Mouse (Mus musculus): ENCODE results near the gene Slc36a2. TPM values are rescaled to one million over a fixed set of nuclear protein-coding genes. Genes with fewer than 3 reads are reported as not detected.

The Slc36a2 gene
- total and polyA plus RNA-seq, 3 experiments: not detected

- Histone ChIP-seq H3K9ac (ENCODE audit: control insufficient read depth, low read depth, low read length, poor library complexity, severe bottlenecking) (no peak overlapping the region), H3K27ac (ENCODE audit: control insufficient read depth, low read depth, low read length) (no peak overlapping the region), H3K27me3 (ENCODE audit: control insufficient read depth in 1 of 2, insufficient read depth in 2 of 2, low read length in 2 of 2) (no peaks in the 10 kb centered on the region), H3K4me3 (ENCODE audit: control insufficient read depth in 1 of 2, insufficient read depth in 1 of 2, low read depth in 2 of 2, low read length in 2 of 2) (no peak overlapping the region), H3K9me3 (replicated peaks; ENCODE audit: insufficient read depth, low read length) (no peaks in the 10 kb centered on the region), H3K36me3 (ENCODE audit: control insufficient read depth in 1 of 2, insufficient read depth in 2 of 2, low read length in 2 of 2) (no peaks in the 10 kb centered on the region), H3K79me2 (ENCODE audit: control insufficient read depth, insufficient read depth, low read length, poor library complexity) (no peaks in the 10 kb centered on the region), H3K4me1 (ENCODE audit: control insufficient read depth in 1 of 2, insufficient read depth in 2 of 2, low read length in 2 of 2) (no peaks in the 10 kb centered on the region)
- no peak for DNase-seq (ENCODE audit: low read depth, low spot score)
- no peak for TF ChIP-seq MYB (IDR thresholded peaks at IDR 0.05; ENCODE audit: low read depth, low read length)
- no peak for TF ChIP-seq E2F4 (IDR thresholded peaks at IDR 0.05; ENCODE audit: borderline replicate concordance, low read depth, low read length)
- no peak for TF ChIP-seq POLR2AphosphoS5 (IDR thresholded peaks at IDR 0.05; ENCODE audit: borderline replicate concordance, low read depth, low read length)
Observed at GRCm38 (mm10) chr11:55234288-55234687, 49.4 kb upstream of the Slc36a2 start.

- H3K9ac ChIP-seq (ENCODE audit: control insufficient read depth, low read depth, low read length, poor library complexity, severe bottlenecking): no peak overlapping the region
- DNase-seq (ENCODE audit: low read depth, low spot score): no peak
- H3K79me2 ChIP-seq (ENCODE audit: control insufficient read depth, insufficient read depth, low read length, poor library complexity): no peaks in the 10 kb centered on the region
- no peak overlapping the region for H3K27ac ChIP-seq (ENCODE audit: control insufficient read depth, low read depth, low read length)
- H3K4me3 ChIP-seq (ENCODE audit: control insufficient read depth in 1 of 2, insufficient read depth in 1 of 2, low read depth in 2 of 2, low read length in 2 of 2): no peak overlapping the region
- H3K4me1 ChIP-seq (ENCODE audit: control insufficient read depth in 1 of 2, insufficient read depth in 2 of 2, low read length in 2 of 2): no peaks in the 10 kb centered on the region
- no peak for TF ChIP-seq HCFC1 (IDR thresholded peaks at IDR 0.05; ENCODE audit: low read depth, low read length)
- no peak for TF ChIP-seq E2F4 (IDR thresholded peaks at IDR 0.05; ENCODE audit: borderline replicate concordance, low read depth, low read length)
- no peak for TF ChIP-seq SIN3A (IDR thresholded peaks at IDR 0.05; ENCODE audit: low read length)
- TF ChIP-seq MYB (IDR thresholded peaks at IDR 0.05; ENCODE audit: low read depth, low read length): no peak
- TF ChIP-seq BHLHE40 (IDR thresholded peaks at IDR 0.05; ENCODE audit: borderline replicate concordance, low read depth, low read length): no peak
- TF ChIP-seq RCOR1 (IDR thresholded peaks at IDR 0.05; ENCODE audit: low read depth, low read length): no peak
- TF ChIP-seq NELFE (IDR thresholded peaks at IDR 0.05; ENCODE audit: low read depth, low read length): no peak
- TF ChIP-seq JUND (IDR thresholded peaks at IDR 0.05; ENCODE audit: low read depth, low read length): no peak
- TF ChIP-seq SMC3 (IDR thresholded peaks at IDR 0.05; ENCODE audit: low read depth, low read length): no peak
- TF ChIP-seq POLR2A (IDR thresholded peaks at IDR 0.05; ENCODE audit: control insufficient read depth in 1 of 2, insufficient read depth in 1 of 2, low read depth in 1 of 2, low read length in 2 of 2, poor library complexity in 1 of 2): no peak
- TF ChIP-seq MAX (IDR thresholded peaks at IDR 0.05; ENCODE audit: low read length): no peak
- TF ChIP-seq MAZ (IDR thresholded peaks at IDR 0.05; ENCODE audit: low read depth, low read length): no peak
- TF ChIP-seq MYC (IDR thresholded peaks at IDR 0.05; ENCODE audit: low read depth, low read length): no peak
- no peak for TF ChIP-seq POLR2AphosphoS5 (IDR thresholded peaks at IDR 0.05; ENCODE audit: borderline replicate concordance, low read depth, low read length)
- no peak for TF ChIP-seq ZNF384 (IDR thresholded peaks at IDR 0.05; ENCODE audit: low read depth, low read length)
- TF ChIP-seq TAL1 (IDR thresholded peaks at IDR 0.05; ENCODE audit: low read length): no peak
- no peaks in the 10 kb centered on the region for H3K9me3 ChIP-seq (replicated peaks; ENCODE audit: insufficient read depth, low read length)
- no peaks in the 10 kb centered on the region for H3K36me3 ChIP-seq (ENCODE audit: control insufficient read depth in 1 of 2, insufficient read depth in 2 of 2, low read length in 2 of 2)
- no peaks in the 10 kb centered on the region for H3K27me3 ChIP-seq (ENCODE audit: control insufficient read depth in 1 of 2, insufficient read depth in 2 of 2, low read length in 2 of 2)
Observed at GRCm38 (mm10) chr11:55231034-55231433, 46.2 kb upstream of the Slc36a2 start.

- Histone ChIP-seq H3K9me3 (replicated peaks; ENCODE audit: insufficient read depth, low read length) (no peaks in the 10 kb centered on the region), H3K36me3 (ENCODE audit: control insufficient read depth in 1 of 2, insufficient read depth in 2 of 2, low read length in 2 of 2) (no peaks in the 10 kb centered on the region; a peak in 1 of 4 replicates), H3K27ac (ENCODE audit: control insufficient read depth, low read depth, low read length) (no peak overlapping the region), H3K27me3 (ENCODE audit: control insufficient read depth in 1 of 2, insufficient read depth in 2 of 2, low read length in 2 of 2) (no peaks in the 10 kb centered on the region), H3K4me1 (ENCODE audit: control insufficient read depth in 1 of 2, insufficient read depth in 2 of 2, low read length in 2 of 2) (no peaks in the 10 kb centered on the region), H3K9ac (ENCODE audit: control insufficient read depth, low read depth, low read length, poor library complexity, severe bottlenecking) (no peak overlapping the region), H3K4me3 (ENCODE audit: control insufficient read depth in 1 of 2, insufficient read depth in 1 of 2, low read depth in 2 of 2, low read length in 2 of 2) (no peak overlapping the region), H3K79me2 (ENCODE audit: control insufficient read depth, insufficient read depth, low read length, poor library complexity) (no peaks in the 10 kb centered on the region)
- DNase-seq (ENCODE audit: low read depth, low spot score): no peak
- TF ChIP-seq MEF2A (IDR thresholded peaks at IDR 0.05; ENCODE audit: extremely low read depth, insufficient replicate concordance, low read depth, low read length, poor library complexity, severe bottlenecking) (no peak), CHD1 (IDR thresholded peaks at IDR 0.05; ENCODE audit: low read depth, low read length) (no peak), GATA1 (IDR thresholded peaks at IDR 0.05; ENCODE audit: low read depth, low read length) (no peak), TAL1 (IDR thresholded peaks at IDR 0.05; ENCODE audit: low read length) (no peak), GABPA (IDR thresholded peaks at IDR 0.05; ENCODE audit: low read depth, low read length) (no peak), MAZ (IDR thresholded peaks at IDR 0.05; ENCODE audit: low read depth, low read length) (no peak), ELF1 (IDR thresholded peaks at IDR 0.05; ENCODE audit: low read depth, low read length) (no peak), CHD2 (IDR thresholded peaks at IDR 0.05; ENCODE audit: low read length) (no peak), ZC3H11A (IDR thresholded peaks at IDR 0.05; ENCODE audit: low read depth, low read length) (no peak), JUND (IDR thresholded peaks at IDR 0.05; ENCODE audit: low read depth, low read length) (no peak), MYC (IDR thresholded peaks at IDR 0.05; ENCODE audit: low read depth, low read length) (no peak), TBP (IDR thresholded peaks at IDR 0.05; ENCODE audit: low read depth, low read length) (no peak), CTCF (IDR thresholded peaks at IDR 0.05 in 2 of 3, conservative IDR thresholded peaks at IDR 0.05 in 1 of 3; ENCODE audit: control insufficient read depth in 1 of 3, insufficient read depth in 1 of 3, low read depth in 2 of 3, low read length in 3 of 3, poor library complexity in 1 of 3, severe bottlenecking in 1 of 3) (no peak), TCF12 (IDR thresholded peaks at IDR 0.05; ENCODE audit: low read depth, low read length) (no peak), SIN3A (IDR thresholded peaks at IDR 0.05; ENCODE audit: low read length) (no peak), RAD21 (IDR thresholded peaks at IDR 0.05; ENCODE audit: low read depth, low read length) (no peak), MAX (IDR thresholded peaks at IDR 0.05; ENCODE audit: low read length) (no peak)
Observed at GRCm38 (mm10) chr11:55221306-55221705, 36.4 kb upstream of the Slc36a2 start.

All from MEL (cell line).